Mouse (Mus musculus) cerebellum, adult 2 months (tissue): ENCODE results near the gene Trp53tg5.

ENCODE experiments used
- CTCF ChIP-seq: fragments of 200-500 bp; IDR thresholded peaks from 2 replicates; pipeline ENCODE4 v1.5.1; 2011; ENCODE audit warnings: low read depth, mild to moderate bottlenecking, control low read depth, low read length, moderate library complexity, borderline replicate concordance; ENCODE audit not compliant: insufficient read depth
- POLR2A ChIP-seq: fragments of 200-500 bp; IDR thresholded peaks from 2 replicates; pipeline ENCODE4 v1.6.1; 2011; ENCODE audit warnings: low read length, control low read depth, borderline replicate concordance; ENCODE audit not compliant: insufficient read depth

DNA sequence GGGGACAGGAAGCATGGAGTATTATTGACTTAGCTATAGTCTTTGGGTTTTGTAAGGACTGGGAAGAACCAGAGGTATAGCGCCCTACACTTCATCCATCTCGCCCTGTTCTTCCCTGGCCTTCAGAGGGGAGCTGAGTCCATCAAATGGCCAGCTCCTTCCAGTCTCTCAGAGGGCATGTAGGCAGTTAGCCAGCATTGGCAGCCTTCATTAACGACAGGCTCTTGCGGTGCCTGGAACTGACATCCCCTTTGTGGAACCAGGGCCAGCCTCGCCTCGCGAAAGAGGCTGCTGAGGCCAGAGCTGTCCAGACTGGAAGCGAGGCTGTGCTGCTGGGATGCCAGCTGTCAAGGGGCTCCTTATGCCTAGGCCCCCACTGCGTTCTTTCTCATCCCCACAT, 14.3 kb upstream of the Trp53tg5 start:
- no peak for TF ChIP-seq CTCF
- TF ChIP-seq POLR2A: 0 out of 2 replicates have a peak, but pooled peaks have one; percentile 20
